Mouse (Mus musculus) fibroblast of lung, adult 2 months (primary cell): ENCODE data around the gene Cyb5r1.
"Not testable (repeated sequence)": the region's sequence is repeated elsewhere in the genome, so short reads cannot be mapped to it uniquely, and the experiment has no call there.

Experiments
- DNase-seq: peaks from one replicate; pipeline ENCODE4 v3.0.0-alpha.2; 2011; ENCODE audit warnings: low read depth

The Cyb5r1 gene

DNA sequence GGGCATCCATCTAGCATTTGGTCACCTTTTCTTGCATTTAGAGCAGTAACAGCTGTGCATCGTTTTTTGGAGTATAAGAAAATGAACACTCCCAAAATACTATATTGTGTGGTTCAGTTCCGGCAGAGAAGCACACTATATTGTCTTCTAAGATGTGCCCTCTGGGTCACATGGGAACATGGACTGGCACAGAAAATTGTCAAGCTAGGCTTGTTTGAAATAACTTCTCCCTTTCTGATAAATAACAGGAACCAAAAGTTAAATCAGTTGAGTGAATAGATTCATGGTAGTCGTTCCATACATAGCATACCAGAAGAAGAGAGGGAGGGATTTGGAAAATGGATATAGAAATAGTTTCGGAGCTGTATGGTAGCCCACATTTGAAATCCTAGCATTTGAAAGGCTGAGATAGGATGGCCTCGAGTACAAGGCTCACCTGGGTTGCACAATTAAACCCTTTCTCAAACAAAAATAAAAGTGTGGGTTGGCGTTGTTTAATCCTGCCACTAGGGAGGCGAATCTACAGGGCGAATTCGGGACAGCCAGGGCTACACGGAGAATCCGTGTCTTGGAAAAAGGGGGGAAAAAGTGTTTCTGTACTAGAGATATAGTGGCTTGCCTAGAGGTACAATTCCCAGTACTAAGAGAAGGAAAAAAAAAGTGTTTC lies 9.3 kb downstream of the Cyb5r1 start:
- DNase-seq = no peak

DNA sequence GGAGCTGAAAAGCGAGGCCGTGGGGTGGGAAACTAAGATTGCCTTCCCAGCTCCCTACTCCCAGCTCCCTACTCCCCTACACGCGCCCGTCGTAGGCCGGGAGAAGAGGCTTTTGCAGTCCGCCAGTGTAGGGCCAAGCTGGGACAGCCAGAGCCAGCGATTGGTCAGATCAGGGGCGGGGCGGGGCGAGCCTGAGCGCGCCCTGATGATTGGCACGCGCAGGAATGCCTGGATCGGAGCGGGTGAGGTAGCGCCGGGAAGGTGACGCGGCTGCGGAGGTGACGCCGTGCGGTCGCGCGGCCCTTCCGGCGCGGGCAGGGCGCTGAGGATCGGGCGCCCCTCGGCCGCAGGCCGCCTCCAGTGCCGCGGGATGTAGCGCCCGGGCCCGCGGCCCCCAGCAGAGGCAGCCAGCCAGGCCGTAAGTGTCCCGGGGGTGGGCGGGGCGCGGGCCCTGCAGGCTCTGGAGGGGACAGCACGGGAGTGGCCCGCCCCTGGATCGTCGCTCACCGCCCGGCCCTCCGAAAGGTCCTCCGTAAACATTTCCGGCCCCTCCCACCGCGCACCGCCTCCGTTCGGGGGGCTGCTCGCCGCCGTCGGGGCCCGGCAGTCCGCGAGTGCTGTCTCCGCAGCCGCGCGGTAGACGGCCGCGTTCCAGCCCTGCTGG lies 9.9 kb downstream of the Cyb5r1 start, which contains the start of gene Adipor1:
Adipor1 (plus strand) TSS at position 211 of the 664 bp plus-strand sequence.
- DNase-seq = peak; percentile 93

DNA sequence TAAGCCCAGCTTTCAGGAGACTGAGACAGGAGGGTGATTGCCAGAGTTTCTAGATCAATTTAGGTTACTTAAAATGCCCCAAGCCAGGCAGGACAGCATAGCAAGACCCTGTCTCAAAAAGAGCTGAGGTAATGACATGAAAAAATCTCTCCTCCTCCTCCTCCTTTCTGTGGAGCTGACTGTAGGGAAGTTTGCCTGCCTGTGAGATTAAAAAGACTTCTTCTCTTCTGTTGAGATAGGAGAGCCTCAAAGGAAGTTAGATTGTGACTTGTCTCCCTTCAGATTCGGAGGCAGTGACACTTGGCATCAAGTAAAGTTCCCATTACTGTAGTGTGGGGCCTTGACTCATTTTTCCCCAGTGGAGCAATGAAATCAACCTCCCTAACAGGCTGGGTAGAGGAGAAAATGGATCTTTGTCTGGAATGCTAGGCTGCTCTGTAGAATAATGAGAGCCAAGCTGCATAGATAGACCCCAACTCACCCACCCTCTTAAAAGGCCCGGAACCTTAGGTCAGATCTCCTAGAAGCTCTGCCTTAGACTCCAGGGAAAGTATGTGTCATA lies 13.1 kb downstream of the Cyb5r1 start:
- no peak for DNase-seq

DNA sequence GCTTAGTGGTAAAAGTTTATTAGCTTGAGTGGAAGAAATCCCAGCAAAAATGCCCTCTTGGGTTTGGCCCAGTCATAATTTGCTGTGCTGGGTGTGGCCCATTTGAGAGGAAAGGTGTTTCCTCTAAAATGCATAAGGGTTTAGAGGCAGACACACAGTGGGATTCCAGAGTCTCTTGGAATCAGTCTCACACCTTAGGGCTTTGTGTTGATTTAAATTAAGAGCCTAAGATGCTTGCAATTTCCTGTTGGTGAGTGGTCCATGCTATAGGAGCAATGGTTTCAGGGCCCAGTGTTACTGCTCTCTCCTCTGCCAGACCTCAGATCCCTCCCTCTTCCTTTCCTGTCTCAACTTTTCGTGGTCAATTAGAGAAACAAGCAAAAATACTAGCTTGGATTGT lies 13.8 kb downstream of the Cyb5r1 start:
- DNase-seq = no peak

DNA sequence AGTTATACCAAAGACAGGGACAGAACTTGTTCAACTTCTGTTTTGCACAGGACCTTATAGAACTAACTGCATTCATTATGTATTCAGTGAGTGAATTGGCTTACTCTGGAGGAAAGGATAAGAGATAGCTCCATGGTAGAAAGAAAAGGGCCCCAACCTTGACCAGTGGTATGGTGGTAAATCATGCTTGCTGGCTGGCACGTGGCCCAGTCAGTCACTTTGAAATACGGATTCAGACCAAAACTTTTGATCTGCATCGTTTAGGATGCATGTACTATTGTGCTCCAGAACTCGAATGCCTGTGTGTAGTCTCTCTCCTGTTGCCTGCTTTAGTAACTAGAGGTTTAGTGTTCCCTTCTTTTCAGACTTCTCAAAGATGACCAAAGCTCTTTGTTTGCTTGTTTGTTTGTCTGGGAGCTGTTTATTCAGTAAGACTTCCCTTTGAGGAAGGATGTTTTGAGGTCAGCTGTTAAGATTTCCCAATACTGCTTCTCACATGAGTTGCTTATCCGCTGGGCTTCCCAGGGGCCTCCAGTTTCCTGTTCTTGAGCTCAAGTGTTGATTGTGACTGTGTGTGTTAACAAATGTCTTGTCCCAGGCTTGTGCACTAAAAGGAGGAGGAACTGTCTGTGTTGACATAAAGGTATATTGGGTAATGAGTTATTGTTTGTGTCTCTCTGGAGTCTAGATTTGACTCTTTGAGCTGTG lies 14.5 kb downstream of the Cyb5r1 start:
- DNase-seq = no peak

DNA sequence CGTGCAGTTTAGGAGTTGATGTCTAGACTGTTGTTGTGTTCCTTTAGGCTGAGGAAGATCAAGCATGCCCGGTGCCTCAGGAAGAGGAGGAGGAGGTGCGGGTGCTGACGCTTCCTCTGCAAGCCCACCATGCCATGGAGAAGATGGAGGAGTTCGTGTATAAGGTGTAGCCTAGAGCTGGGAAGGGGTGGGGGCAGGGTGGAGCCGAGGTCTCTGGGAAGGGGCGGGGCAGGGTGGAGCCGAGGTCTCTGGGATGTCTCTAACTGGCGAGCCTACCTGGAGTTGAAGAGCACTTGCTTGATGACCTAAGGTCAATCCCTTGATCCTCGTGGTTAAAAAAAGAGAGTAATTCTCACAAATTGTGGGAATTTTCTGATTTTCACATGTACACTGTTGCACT lies 18.6 kb downstream of the Cyb5r1 start:
- DNase-seq = no peak

DNA sequence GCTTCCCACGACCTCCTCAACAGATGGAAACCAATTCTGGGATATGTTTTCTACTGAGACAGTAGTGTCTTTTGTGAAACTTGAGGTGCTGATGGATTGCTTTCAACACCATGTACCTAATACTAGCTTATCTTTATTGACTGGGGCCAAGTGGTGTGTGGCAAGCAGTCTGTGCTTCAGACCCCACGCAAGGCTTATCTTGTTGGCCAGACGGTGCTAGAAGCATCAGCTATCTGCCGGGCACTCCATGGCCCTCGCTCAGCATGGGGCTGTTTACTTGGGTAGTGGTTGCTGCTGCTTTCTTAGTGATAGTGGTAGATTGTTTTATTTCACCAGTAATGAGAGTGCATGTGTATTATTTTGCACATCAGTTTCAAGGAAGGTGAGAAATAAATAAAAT lies 20.9 kb downstream of the Cyb5r1 start:
- no peak for DNase-seq

DNA sequence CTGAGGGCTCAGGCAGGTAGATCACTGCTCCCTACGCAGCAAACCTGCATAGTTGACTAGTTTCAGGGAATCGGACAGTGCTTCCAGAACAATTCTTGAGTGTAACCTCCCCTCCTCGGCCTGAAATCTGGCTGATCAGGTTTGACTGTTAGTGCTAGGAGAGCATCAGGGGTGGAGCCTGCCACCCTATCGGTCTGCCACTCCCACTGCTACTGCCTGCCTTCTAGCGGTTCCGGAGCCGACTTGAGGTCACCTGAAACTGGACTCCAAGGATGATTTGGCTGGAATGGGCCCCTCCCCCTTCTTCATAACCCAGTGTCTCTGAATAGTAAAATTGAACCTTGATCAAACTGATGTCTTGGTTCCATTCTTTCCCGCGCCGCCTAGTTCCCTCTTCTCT lies 27.6 kb downstream of the Cyb5r1 start:
- no peak for DNase-seq

DNA sequence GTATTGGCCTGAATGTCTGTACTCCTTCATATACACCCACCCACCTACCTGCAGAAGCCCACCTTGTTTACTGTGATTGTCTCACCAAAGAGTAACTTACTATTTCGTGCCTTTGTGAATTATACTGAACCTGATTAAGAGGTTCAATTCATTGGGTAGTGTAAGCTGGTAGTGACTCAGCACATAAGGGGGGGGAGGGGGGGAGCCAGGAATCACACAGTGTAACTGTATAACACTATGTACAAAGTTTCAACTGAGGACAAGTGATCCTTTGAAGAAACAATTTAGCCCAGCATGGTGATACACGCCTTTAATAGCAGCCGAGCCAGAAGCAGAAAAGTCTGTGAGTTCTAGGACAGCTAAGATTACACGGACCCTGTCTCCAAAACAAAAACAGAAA lies 28.1 kb downstream of the Cyb5r1 start:
- no peak for DNase-seq

DNA sequence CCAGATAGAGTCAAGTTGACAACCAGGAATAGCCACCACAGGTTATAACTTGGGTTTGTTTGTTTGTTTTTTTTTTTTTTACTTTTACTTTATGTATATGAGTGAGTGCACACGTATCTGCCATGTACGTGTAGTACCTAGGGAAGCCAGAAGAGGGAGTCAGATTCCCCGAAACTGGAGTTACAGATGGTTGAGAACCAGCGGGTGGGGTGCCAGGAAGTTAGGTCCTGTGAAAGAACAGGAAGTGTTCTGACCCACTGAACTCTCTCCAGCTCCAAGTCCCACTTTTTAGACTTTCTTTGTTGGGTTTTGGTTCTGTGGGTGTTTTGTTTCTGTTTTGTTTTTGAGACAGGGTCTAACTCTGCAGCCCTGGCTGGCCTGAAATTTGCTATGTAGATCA lies 30.1 kb downstream of the Cyb5r1 start:
- DNase-seq = no peak

DNA sequence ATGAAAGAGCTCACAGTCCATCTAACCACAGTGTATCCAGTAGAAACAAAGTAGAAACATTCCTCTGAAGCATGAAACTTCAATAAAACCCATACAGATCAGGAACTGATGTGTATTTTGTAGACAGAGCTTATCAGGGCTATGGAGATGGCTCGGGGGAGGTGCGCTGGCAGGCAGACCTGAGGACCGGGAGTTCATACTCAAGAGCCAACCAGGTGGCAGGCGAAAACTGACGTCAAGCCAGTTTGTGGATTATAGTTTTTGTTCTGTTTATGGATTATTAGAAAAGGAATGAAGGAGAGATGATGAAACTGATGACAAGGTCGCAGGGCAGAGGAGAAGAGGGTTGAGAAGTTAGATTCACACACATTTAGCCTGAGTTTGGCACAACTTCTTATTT lies 35.1 kb downstream of the Cyb5r1 start:
- DNase-seq = no peak

DNA sequence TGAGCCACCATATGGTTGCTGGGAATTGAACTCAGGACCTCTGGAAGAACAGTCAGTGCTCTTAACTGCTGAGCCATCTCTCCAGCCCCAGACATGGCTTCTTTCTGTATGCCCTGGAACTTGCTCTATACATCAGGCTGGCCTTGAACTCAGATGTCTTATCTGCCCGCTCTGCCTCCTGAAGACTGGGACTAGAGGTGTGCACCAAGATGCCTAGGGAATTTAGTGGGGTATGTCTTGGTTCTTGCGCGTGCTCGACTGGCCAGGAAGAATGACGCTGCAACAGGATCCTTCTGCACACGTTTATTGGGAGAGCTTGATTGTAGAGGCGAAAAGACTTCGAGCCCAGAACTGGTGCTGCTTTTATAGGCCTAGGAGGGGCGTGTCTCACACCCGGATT lies 36.4 kb downstream of the Cyb5r1 start:
- not testable (repeated sequence) for DNase-seq

DNA sequence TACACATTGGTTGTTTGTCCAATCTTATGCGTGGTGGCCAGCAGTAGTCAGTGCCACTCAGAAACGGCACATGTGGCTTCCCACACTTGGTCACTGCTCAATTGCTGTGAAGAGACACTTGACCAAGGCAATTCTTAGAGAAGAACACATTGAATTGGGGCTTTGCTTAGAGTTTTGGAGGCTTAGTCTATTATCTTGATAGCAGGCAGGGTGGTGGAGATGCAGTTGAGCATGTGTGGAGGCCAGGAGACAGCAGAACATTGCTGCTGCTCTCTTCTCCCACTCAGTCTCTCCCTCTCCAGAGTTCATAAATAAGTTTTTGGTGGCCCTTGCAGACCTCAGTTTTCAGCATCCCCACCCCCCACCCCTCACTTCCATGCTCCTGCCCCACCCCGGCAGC lies 37.0 kb downstream of the Cyb5r1 start:
- no peak for DNase-seq

DNA sequence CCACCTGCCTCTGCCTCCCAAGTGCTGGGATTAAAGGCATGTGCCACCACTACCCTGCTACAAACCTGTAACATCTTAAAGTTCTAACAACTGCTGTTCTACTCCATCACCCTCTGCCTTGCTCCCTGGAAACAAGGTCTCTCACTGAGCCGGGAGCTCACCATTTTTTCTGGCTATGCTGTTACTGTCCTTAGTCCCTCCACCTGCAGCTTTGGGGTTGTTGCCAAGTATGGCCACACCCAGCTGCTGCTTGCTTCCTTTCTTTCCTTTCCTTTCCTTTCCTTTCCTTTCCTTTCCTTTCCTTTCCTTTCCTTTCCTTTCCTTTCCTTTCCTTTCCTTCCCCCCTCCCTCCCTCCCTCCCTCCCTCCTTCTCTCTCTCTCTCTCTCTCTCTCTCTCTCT lies 37.9 kb downstream of the Cyb5r1 start:
- DNase-seq = not testable (repeated sequence)

DNA sequence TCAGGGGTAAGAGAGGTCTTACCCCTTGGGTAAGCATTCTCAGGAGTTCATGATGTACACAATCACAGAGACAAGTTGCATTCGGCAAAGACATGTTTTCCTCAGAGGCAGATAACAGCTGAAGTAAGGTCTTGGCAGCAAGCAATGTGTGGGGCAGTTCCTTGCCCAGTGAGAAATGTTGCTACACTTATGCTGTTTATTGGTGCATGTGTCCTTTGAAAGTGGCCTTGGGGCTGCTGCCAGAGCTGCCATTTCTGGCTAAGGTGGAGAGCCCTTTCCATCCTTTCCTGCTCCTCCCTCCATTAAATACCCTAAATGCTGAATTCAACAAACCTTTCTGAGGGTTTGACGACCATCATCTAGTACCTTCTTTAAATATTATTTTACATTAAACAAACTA lies 40.1 kb downstream of the Cyb5r1 start:
- no peak for DNase-seq

DNA sequence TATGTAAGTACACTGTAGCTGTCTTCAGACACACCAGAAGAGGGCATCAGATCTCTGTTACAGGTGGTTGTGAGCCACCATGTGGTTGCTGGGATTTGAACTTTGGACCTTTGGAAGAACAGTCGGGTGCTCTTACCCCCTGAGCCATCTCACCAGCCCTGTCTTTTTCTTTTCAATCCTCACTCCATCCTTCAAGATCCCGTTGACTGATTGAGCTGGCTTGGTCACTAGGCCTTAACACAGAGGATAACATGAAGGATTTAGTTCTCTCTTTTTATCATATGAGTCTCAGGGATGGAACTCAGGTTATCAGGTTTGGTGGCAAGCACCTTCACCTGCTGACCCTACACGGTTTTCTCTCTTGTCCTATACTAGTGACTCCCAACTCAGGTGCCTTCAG lies 43.2 kb downstream of the Cyb5r1 start:
- not testable (repeated sequence) for DNase-seq

DNA sequence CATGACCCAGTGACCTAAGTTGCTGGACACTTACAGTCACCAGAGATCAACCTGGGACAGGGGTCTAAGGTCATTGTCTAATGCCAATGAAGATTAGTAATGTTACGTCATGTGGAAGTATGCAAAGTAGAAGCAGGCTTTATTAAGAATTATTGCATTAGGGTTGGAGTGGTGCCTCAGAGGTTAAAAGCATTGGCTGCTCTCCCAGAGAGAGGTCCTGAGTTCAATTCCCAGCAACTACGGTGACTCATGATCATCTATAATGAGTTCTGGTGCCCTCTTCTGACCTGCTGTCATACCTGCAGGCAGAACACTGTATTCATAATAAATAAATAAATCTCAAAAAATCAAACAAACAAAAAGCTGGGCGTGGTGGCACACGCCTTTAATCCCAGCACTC lies 44.8 kb downstream of the Cyb5r1 start:
- DNase-seq = no peak

DNA sequence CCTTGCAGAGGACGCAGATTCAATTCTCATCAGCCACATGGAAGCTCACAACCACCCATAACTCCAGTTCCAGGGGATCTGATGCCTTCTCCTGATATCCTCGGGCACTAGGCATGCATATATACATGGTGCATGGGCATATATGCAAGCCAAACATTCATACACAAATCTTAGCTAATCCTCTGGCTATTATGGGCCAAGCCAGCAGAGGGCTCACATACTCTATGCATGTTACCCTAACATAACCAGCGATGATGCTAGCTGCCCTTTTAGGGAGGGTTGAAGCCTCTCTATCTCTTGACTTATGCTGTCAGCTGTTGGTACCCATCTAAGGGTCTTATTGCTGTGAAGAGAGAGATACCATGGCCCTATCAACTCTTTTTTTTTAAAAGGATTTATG lies 45.6 kb downstream of the Cyb5r1 start:
- no peak for DNase-seq

DNA sequence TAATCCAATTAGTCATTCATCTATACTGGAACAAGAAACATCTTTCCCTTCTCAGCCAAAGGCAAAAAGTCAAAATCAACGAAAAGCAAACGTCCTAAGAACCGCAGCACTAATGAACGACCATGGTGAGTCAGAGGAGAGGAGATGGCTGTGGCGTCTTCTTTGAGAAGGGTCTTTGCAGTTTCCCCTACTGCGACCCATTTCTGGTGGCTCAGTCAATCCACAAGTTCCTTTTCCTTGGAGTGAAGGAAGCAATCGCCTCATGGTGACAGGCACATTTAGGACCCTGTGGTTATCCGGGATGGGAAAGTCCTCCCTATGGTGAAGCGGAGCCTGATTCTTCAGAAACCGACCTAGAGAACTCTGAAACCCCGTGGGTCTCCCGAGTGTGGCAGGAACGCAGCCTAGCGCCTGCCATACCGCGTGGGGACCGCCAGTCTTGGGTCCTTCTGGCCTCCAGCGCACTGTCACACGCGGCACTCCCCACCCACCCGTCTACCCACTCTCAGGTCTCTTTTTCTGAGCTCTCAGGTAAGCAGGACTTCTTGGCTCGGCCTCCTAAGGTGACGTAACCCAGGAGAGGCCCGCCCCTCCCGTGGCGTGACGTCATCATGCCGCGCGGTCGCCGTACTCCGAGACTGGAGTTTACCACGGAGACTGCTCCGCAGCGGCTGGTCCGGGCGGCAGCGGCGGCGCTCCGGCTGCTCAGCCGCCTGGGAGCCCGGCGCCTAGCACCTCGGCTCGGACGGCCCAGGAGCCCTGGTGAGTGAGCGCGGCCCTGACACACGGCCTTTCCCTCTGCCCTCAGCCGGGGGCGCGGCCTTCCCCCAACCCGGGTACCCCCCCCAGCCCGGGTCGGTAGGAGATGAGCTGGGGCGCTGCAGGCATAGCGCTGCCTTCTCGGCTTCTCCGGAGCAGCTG lies 49.8 kb downstream of the Cyb5r1 start, which contains the start of gene Klhl12:
Klhl12 (plus strand) TSS at position 628 of the 921 bp plus-strand sequence.
- peak; percentile 58 for DNase-seq

DNA sequence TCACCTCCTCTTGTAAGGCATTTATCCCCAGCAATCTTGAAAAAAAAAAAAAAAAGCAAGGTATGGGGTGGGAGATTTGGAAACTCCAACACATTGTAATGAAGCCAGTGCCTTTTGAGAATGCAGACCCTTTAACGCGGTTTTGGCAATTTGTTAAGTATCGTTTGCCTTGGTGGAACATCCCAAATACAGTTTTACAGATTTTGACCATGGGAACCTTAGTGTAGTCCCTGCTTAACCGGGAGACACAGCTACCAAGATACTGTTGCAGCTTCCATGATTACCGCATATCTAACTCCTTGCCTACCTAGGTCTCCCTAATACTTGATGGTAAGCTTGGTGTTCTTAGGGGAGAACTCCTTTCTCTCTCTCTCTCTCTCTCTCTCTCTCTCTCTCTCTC lies 50.7 kb downstream of the Cyb5r1 start:
- no peak for DNase-seq

DNA sequence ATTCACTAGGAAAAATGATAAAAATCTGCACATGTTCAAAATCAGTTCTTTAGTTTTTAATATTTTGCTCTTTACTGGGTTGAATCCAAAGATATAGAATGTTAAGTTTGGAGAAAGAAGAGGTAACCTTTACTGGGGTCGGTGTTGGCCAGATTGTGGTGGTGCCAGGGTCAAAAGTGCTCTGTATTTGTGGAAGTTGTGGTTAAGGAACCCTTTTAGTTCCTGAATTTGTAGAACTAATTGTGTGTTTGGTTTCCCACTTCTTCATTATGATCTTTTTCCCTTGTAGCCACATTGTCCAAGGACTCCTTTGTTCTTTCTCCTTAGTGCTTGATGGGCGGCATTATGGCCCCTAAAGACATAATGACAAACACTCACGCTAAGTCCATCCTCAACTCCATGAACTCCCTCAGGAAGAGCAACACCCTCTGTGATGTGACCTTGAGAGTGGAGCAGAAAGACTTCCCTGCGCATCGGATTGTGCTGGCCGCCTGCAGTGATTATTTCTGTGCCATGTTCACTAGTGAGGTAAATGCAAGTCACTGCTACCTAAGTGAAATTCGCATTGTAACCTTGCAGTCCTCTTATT lies 52.9 kb downstream of the Cyb5r1 start:
- DNase-seq = no peak
